Mouse (Mus musculus): ENCODE data around the gene Mrpl3. TPM values are rescaled to one million over a fixed set of nuclear protein-coding genes. Genes with fewer than 3 reads are reported as not detected.
"Not testable (repeated sequence)": the region's sequence is repeated elsewhere in the genome, so short reads cannot be mapped to it uniquely, and the experiment has no call there.

The Mrpl3 gene
- polyA plus RNA-seq, 1 experiment from 2014 or later, result 101 TPM

DNA sequence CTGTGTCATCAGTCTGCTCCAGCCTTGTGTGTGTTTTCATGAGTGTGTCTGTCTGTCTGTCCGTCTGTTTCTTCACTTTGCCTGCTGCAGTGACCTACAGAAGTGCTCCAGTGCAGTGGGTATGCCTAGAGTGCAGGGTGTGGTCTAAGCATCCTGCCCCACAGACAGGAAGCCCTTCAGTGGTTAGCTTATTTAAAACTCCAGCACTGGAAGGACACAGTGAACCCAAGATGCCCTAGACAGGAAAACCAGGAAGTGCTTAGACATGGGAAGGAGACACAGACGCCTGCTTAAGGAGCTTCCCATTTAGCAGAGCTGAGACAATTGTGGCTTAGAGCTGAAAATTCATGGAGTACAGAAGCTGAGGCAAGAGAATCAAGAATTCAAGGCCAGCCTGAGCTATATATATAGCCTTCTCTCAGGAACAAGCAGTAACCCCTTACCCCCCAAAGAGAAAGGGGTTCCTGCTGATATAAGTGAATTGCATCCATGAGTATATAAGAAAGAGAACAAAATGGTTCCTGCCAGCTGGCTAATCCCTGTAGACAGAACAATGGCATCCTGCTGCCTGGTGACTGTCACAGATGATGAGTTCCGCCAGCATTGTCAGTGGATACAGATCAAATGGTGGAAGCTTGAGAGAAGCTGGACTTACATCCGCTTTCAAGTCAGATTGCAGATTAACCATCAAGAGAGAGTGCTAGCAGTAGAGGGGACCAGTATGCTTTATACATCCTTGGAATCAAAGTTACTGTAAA, 20.1 kb downstream of the Mrpl3 start:
- no peaks in the 10 kb centered on the region for H3K27me3 ChIP-seq (ENCODE audit: insufficient read depth, poor library complexity, severe bottlenecking)
- no peaks in the 10 kb centered on the region for H3K4me1 ChIP-seq (replicated peaks)
- H3K4me3 ChIP-seq, result no peak overlapping the region
- H3K36me3 ChIP-seq, result peaks cover 91% of the 10 kb centered on the region
- H3K9me3 ChIP-seq, result no peaks in the 10 kb centered on the region
- DNase-seq (ENCODE audit: low spot score), result no peak
- H3K27ac ChIP-seq, result no peak overlapping the region
- WGBS, result 74% methylated on average over 4 of the region's 4 CpGs

DNA sequence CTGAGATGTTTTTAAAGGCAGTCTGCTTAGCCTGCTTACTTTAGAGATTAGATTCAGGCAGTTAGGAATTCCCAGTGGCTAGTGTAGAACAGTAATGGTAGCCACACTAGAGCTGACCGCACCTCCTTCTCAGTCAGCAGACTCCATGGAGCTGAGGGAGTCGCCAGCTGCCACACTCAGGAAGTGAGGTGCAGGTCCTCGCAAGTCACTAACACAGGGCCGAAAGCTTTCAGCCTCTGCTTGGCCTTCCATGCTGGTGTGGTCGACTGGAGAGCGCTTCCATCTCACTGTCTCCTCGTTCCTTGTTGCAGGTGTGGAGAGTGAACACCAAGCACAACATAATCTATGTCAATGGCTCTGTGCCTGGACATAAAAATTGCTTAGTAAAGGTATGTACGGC, 21.8 kb downstream of the Mrpl3 start:
- DNase-seq (ENCODE audit: low spot score), result no peak
- Histone ChIP-seq H3K36me3 (peaks cover 89% of the 10 kb centered on the region), H3K9me3 (no peaks in the 10 kb centered on the region), H3K27me3 (ENCODE audit: insufficient read depth, poor library complexity, severe bottlenecking) (no peaks in the 10 kb centered on the region), H3K4me1 (replicated peaks) (no peaks in the 10 kb centered on the region), H3K4me3 (no peak overlapping the region), H3K27ac (no peak overlapping the region)
- WGBS, result 93% methylated on average over 8 of the region's 8 CpGs

DNA sequence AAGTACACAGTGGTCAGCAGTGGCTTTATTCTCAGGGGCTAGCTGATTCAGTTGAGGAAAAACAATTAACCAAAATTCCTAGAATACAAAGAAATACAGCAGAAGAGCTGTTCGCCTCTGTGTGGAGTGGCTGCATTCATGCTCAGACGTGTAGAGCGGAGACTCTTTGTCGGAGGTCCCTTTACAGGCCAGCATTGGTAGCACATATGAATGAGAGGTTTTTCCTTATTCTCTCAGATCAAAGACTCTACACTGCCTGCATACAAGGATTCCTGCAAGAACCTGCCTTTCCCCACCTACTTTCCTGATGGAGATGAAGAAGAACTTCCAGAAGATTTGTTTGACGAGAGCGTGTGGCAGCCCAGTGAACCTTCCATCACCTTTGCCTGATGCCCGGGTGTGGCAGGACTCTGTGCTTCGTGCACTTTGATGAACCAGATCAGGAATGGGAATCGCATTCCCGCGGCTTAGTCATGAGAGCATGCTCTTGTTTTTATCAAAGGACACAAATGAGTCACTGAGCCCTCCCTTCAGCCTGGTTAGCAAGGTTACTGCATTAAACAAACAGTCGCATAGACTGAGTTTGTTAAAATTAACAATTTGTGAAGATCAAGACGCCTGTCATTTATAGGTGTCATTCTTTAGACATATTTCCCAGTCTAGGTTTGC, 23.9 kb downstream of the Mrpl3 start:
- no peak overlapping the region for H3K27ac ChIP-seq
- H3K27me3 ChIP-seq (ENCODE audit: insufficient read depth, poor library complexity, severe bottlenecking), result no peaks in the 10 kb centered on the region
- DNase-seq (ENCODE audit: low spot score), result no peak
- H3K4me3 ChIP-seq, result no peak overlapping the region
- H3K36me3 ChIP-seq, result peaks cover 77% of the 10 kb centered on the region
- 96% methylated on average over 13 of the region's 13 CpGs for WGBS
- H3K9me3 ChIP-seq, result no peaks in the 10 kb centered on the region
- H3K4me1 ChIP-seq (replicated peaks), result no peaks in the 10 kb centered on the region

DNA sequence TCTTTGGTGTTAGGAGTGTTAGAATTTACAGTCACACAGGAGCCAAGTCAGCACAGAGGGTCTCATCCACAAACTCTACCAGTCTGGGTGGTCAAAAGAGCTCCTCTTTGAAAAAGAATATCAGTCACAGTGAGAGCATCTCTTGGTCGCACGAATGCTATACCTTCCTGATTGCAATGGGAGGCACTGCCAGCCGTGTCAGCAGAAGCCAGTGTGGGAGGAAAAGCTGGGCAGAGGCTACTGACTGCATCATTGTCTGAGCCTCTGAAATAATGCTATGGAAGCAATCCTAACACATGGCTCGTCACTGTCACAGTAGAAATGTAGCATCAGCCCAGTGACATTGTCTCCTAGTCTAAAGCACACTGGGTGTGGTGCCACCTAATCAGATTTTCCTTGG, 25.4 kb downstream of the Mrpl3 start:
- Histone ChIP-seq H3K27ac (no peak overlapping the region), H3K9me3 (no peaks in the 10 kb centered on the region), H3K4me3 (no peak overlapping the region), H3K4me1 (replicated peaks) (no peaks in the 10 kb centered on the region), H3K27me3 (ENCODE audit: insufficient read depth, poor library complexity, severe bottlenecking) (no peaks in the 10 kb centered on the region), H3K36me3 (peaks cover 62% of the 10 kb centered on the region)
- no peak for DNase-seq (ENCODE audit: low spot score)
- 88% methylated on average over 4 of the region's 4 CpGs for WGBS

DNA sequence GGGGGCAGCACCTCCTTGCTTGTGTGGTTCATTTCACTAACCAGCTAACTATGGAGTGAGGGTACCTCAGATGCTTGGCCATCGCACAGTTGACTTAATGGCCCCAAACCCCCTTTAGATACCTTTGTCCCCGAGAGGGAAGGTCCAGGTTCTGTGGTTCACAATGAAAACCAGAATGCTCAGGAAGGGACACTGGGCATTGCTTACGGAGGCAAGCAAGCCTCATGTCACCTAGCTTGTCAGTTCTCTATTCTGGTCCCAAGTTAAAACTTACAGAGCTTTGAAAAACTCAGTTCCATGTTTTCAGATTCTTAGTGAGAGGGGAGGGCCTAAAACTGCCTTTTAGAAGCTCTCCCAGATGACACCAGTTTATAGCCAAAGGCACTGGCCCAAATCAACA, 27.2 kb downstream of the Mrpl3 start:
- 89% methylated on average over 3 of the region's 3 CpGs for WGBS
- no peaks in the 10 kb centered on the region for H3K27me3 ChIP-seq (ENCODE audit: insufficient read depth, poor library complexity, severe bottlenecking)
- no peaks in the 10 kb centered on the region for H3K4me1 ChIP-seq (replicated peaks)
- peaks cover 44% of the 10 kb centered on the region for H3K36me3 ChIP-seq
- no peaks in the 10 kb centered on the region for H3K9me3 ChIP-seq
- no peak overlapping the region for H3K4me3 ChIP-seq
- DNase-seq (ENCODE audit: low spot score), result no peak
- no peak overlapping the region for H3K27ac ChIP-seq

DNA sequence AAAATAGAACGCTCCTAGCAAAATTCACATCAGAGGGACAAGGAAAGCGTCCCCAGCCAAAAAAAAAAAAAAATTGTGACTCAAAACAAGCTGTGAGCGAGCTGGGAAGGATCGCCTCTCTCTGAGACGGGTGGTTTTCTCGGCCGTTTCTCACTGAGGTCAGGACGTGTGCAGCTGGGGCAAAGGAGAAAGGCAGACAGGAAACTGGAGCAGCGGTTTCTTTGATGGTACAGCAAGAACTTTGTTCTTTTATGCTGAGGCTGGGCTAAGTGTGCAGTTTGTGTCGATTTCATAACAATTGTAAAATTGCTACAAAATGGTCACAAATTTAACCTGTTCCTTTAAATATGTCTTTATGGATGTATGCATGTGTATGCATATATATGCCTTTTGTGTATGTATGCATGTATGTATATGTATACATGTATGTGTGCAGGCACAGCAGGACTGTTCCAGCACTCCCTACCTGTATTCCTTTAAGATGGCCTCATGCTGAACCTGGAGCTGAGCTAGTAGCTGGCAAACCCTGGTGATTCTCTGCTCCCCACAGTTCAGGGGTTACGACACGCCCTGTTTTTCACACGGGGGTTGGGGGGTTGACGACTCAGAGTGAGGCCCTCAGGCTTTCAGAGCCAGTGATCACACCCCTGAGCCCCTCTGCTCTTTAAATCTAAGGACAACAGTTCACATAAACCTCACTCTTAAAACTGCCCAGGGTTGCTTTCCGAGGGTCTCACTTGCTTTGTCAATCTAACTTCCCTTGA, 48.0 kb downstream of the Mrpl3 start:
- no peak overlapping the region for H3K4me3 ChIP-seq
- no peaks in the 10 kb centered on the region for H3K27me3 ChIP-seq (ENCODE audit: insufficient read depth, poor library complexity, severe bottlenecking)
- H3K4me1 ChIP-seq (replicated peaks), result no peaks in the 10 kb centered on the region
- H3K27ac ChIP-seq, result no peak overlapping the region
- WGBS, result 70% methylated on average over 15 of the region's 15 CpGs
- no peak for DNase-seq (ENCODE audit: low spot score)
- H3K36me3 ChIP-seq, result no peaks in the 10 kb centered on the region
- no peaks in the 10 kb centered on the region for H3K9me3 ChIP-seq

DNA sequence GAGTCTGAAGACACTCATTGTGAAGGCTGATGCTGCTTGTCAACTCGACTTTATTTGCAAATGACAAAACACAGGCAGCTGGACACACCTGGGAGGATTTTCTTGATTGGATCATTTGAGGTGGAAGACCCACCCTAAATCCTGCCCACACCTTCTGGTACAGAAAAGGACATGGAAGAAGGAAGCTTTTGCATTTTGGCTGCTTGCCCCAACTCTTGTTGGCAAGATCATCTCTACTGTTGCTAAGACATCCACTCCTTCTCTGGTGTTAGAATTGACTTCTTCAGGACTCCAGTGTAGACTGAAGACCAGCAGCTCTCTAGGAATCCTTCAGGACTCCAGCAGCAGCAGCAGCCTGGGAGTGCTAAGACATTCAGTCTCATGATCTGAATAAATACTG, 48.9 kb downstream of the Mrpl3 start:
- DNase-seq (ENCODE audit: low spot score), result no peak
- no peaks in the 10 kb centered on the region for H3K9me3 ChIP-seq
- H3K4me1 ChIP-seq (replicated peaks), result no peaks in the 10 kb centered on the region
- H3K36me3 ChIP-seq, result no peaks in the 10 kb centered on the region
- WGBS, result 73% methylated on average over 1 of the region's 1 CpGs
- H3K27ac ChIP-seq, result no peak overlapping the region
- H3K27me3 ChIP-seq (ENCODE audit: insufficient read depth, poor library complexity, severe bottlenecking), result no peaks in the 10 kb centered on the region
- H3K4me3 ChIP-seq, result no peak overlapping the region

DNA sequence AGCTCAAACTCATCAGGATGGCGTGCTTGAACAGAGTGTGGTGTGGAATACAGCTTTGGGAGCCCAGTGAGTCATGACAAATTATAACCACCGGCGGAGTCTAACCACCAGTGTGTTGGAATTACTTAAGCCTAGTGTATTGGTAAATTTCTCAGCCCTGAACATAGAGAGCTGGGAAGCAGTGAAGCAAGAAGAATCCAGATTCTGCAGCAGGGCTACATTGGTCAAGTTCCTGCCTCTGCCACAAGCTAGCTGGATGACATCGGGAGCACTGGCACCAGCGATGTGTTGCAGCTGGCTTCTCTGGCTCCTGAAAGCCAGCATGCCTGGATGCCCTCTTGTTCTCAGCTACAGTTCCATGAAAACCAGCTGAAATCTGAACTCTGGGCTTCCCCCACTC, 50.9 kb downstream of the Mrpl3 start:
- H3K27me3 ChIP-seq (ENCODE audit: insufficient read depth, poor library complexity, severe bottlenecking), result no peaks in the 10 kb centered on the region
- DNase-seq (ENCODE audit: low spot score), result no peak
- H3K27ac ChIP-seq, result no peak overlapping the region
- WGBS, result 80% methylated on average over 5 of the region's 5 CpGs
- no peak overlapping the region for H3K4me3 ChIP-seq
- H3K4me1 ChIP-seq (replicated peaks), result no peaks in the 10 kb centered on the region
- H3K36me3 ChIP-seq, result no peaks in the 10 kb centered on the region
- no peaks in the 10 kb centered on the region for H3K9me3 ChIP-seq

DNA sequence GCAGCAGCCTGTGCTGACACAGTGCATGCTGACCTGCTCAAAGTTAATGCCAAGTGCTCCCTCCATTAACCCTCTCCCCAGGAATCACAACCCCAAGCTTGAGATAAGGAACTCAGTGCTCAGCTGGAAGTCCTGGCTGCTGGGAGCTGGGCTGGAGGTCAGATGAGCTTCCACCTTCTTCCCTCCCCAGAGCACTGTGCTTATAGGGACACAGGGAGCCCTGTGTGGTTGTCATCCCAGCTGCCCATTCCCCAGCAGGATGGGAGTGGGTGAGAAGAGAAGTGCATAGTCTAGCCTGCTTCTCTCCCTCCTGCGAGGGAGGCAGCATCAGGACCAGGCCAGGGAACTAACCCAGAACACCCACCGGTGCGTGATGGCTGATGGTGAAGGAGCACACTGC, 72.2 kb downstream of the Mrpl3 start:
- 85% methylated on average over 3 of the region's 3 CpGs for WGBS

More for the DNA sequence above, 72.2 kb downstream of the Mrpl3 start:
- not testable (repeated sequence) for H3K4me3 ChIP-seq; H3K9me3 ChIP-seq; DNase-seq (ENCODE audit: low spot score); H3K36me3 ChIP-seq; H3K27ac ChIP-seq; H3K4me1 ChIP-seq (replicated peaks); H3K27me3 ChIP-seq (ENCODE audit: insufficient read depth, poor library complexity, severe bottlenecking)

Other genes with a start within 250 kb of the Mrpl3 start
- gene Nudt16, start 78.6 kb downstream of the Mrpl3 start, polyA plus RNA-seq (2016; fragmentation: Nextera tagmentation; extraction: Ambion mirVana), result 14.0 and 14.8 TPM in 2 replicates
- gene 1700080E11Rik, start 91.9 kb downstream of the Mrpl3 start, polyA plus RNA-seq (2016; fragmentation: Nextera tagmentation; extraction: Ambion mirVana), result not detected in 2 replicates